Mouse (Mus musculus) limb, embryonic 14.5 days (tissue): Measurements from ENCODE around the gene Hif3a. TPM values are rescaled to one million over a fixed set of nuclear protein-coding genes. Genes with fewer than 3 reads are reported as not detected.
A peak's percentile ranks its signal among the peaks of the same experiment; 100 is the strongest.

Experiments used
- ATAC-seq: fragments of 200-750 bp; cut with Nextera tagmentation; 2 replicates; pipeline ENCODE4 v1.8.0; 2017; ENCODE audit warnings: low read depth, moderate number of reproducible peaks, moderate TSS enrichment; ENCODE audit not compliant: low FRiP score
- DNase-seq: peaks from one replicate; pipeline ENCODE4 v3.0.0-alpha.2; 2015; ENCODE audit warnings: low spot score
- H3K27ac ChIP-seq: fragments of 300-500 bp; sonication (generic); replicated peaks from 2 replicates; pipeline ENCODE4 v1.5.1; 2014; ENCODE audit warnings: low read depth, mild to moderate bottlenecking, low read length, moderate library complexity, mixed read lengths
- H3K27me3 ChIP-seq: fragments of 300-500 bp; sonication (generic); 2 replicates; pipeline ENCODE4 v1.6.1; 2014; ENCODE audit warnings: low read length, mixed read lengths; ENCODE audit not compliant: control insufficient read depth, insufficient read depth
- H3K36me3 ChIP-seq: fragments of 300-500 bp; sonication (generic); 2 replicates; pipeline ENCODE4 v1.6.1; 2014; ENCODE audit warnings: mild to moderate bottlenecking, low read length, moderate library complexity, mixed read lengths; ENCODE audit not compliant: control insufficient read depth, insufficient read depth
- H3K4me1 ChIP-seq: fragments of 300-500 bp; sonication (generic); 2 replicates; pipeline ENCODE4 v1.6.1; 2014; ENCODE audit warnings: antibody characterized with exemption, low read length, mixed read lengths; ENCODE audit not compliant: control insufficient read depth, insufficient read depth
- H3K4me2 ChIP-seq: fragments of 300-500 bp; sonication (generic); replicated peaks from 2 replicates; pipeline ENCODE4 v1.6.1; 2014; ENCODE audit warnings: low read depth, mild to moderate bottlenecking, low read length, moderate library complexity; ENCODE audit not compliant: severe bottlenecking
- H3K4me3 ChIP-seq: fragments of 300-500 bp; sonication (generic); replicated peaks from 2 replicates; pipeline ENCODE4 v1.5.1; 2014; ENCODE audit warnings: low read length
- H3K9ac ChIP-seq: fragments of 300-500 bp; sonication (generic); 2 replicates; pipeline ENCODE4 v1.6.1; 2014; ENCODE audit warnings: mild to moderate bottlenecking, low read depth, low read length, moderate library complexity; ENCODE audit not compliant: severe bottlenecking
- H3K9me3 ChIP-seq: fragments of 300-500 bp; sonication (generic); 2 replicates; pipeline ENCODE4 v1.6.1; 2016; ENCODE audit warnings: low read length; ENCODE audit not compliant: control insufficient read depth
- POLR2A ChIP-seq: fragments of 200-500 bp; IDR thresholded peaks from 2 replicates; pipeline ENCODE4 v1.8.0; 2012; ENCODE audit warnings: inconsistent platforms, mild to moderate bottlenecking, moderate library complexity, borderline replicate concordance; ENCODE audit not compliant: insufficient read depth, insufficient read length; ENCODE audit errors: extremely low read depth
- WGBS: fragments of 180-500 bp; shearing (Covaris S2); extraction: QIAGEN DNeasy Blood & Tissue Kit; methylation state at CpG from one replicate; pipeline ENCODE4 v1.1.7; 2014; 5-methylcytosine and 5-hydroxymethylcytosine counted together
- polyA plus RNA-seq, 2 experiments: library from polyadenylated mRNA; depleted of rRNA in 1 of 2; stranded (reverse) in 1 of 2; unstranded in 1 of 2; fragments of >200 nt; fragmentation: Nextera tagmentation in 1 of 2; extraction: Ambion mirVana in 1 of 2; gene quantifications; 2 replicates each; pipeline versions ENCODE4 v1.2.1 to v1.2.3; 2012 to 2014

Gene Hif3a
- polyA plus RNA-seq, 2 experiments, result 26.6 to 28.2 TPM

GRCm38 (mm10) chr7:17060031-17060781 lies 2.0 kb downstream of the Hif3a start:
- Histone ChIP-seq H3K27me3 (no peaks in the 10 kb centered on the region), H3K4me3 (peak overlapping the region; percentile 63), H3K9ac (peak overlapping the region; percentile 17; the same call in 1 of the 2 replicates), H3K9me3 (no peaks in the 10 kb centered on the region), H3K4me1 (peaks cover 66% of the 10 kb centered on the region), H3K36me3 (peaks cover under 1% of the 10 kb centered on the region; the same call in 1 of the 2 replicates), H3K27ac (peak overlapping the region; percentile 89), H3K4me2 (peak overlapping the region; percentile 77)
- 0 out of 2 replicates have a peak, but pooled peaks have one; percentile 25 for ATAC-seq
- DNase-seq, result peak; percentile 90
- WGBS, result 28% methylated on average over 9 of the region's 9 CpGs
- TF ChIP-seq POLR2A, result no peak

DNA sequence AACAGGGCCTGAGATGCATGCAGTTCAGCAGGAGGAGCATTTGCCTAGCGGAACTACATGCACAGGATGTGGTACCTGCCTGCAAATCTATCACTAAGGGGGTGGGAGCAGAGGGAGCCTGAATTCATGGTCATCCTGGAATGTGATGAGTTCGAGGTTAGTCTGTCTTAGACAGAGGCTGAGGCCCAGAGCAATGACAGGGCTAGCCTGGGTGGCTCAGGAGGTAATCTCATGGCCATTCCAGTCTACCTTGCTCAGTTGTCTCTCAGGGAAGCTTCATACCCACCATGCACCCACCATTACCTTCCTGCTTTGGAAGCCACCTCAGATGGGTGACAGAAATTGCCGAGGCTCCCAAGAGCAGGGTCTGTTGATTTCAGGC lies 2.8 kb downstream of the Hif3a start:
- Histone ChIP-seq H3K4me2 (peak overlapping the region; percentile 77), H3K27ac (peak overlapping the region; percentile 89), H3K9ac (no peak overlapping the region), H3K9me3 (no peaks in the 10 kb centered on the region), H3K27me3 (no peaks in the 10 kb centered on the region), H3K4me3 (peak overlapping the region; percentile 63), H3K4me1 (peaks cover 66% of the 10 kb centered on the region), H3K36me3 (peaks cover 8% of the 10 kb centered on the region)
- TF ChIP-seq POLR2A, result no peak
- ATAC-seq (no peak), DNase-seq (no peak)
- 67% methylated on average over 3 of the region's 3 CpGs for WGBS

- H3K9ac ChIP-seq, result 0 out of 2 replicates have a peak overlapping the region, but pooled peaks have one; percentile 29
- peak overlapping the region; percentile 77 for H3K4me2 ChIP-seq
- no peak for ATAC-seq
- H3K4me1 ChIP-seq, result peaks cover 66% of the 10 kb centered on the region
- H3K27me3 ChIP-seq, result no peaks in the 10 kb centered on the region
- H3K36me3 ChIP-seq, result peaks cover 11% of the 10 kb centered on the region
- peak overlapping the region; percentile 89 for H3K27ac ChIP-seq
- peak overlapping the region; percentile 24 for H3K4me3 ChIP-seq
- no peaks in the 10 kb centered on the region for H3K9me3 ChIP-seq
- DNase-seq, result peak; percentile 41
- 43% methylated on average over 8 of the region's 8 CpGs for WGBS
- no peak for TF ChIP-seq POLR2A
Observed at GRCm38 (mm10) chr7:17058816-17059462, 3.3 kb downstream of the Hif3a start.

- peak overlapping the region; percentile 24 for H3K4me3 ChIP-seq
- TF ChIP-seq POLR2A, result 0 out of 2 replicates have a peak, but pooled peaks have one; percentile 8
- H3K4me2 ChIP-seq, result peak overlapping the region; percentile 77
- ATAC-seq (peak; percentile 72), DNase-seq (peak; percentile 87)
- peak overlapping the region; percentile 89 for H3K27ac ChIP-seq
- H3K9me3 ChIP-seq, result no peaks in the 10 kb centered on the region
- peak overlapping the region; percentile 29; the same call in 1 of the 2 replicates for H3K9ac ChIP-seq
- peaks cover 65% of the 10 kb centered on the region for H3K4me1 ChIP-seq
- H3K36me3 ChIP-seq, result peaks cover 14% of the 10 kb centered on the region
- H3K27me3 ChIP-seq, result no peaks in the 10 kb centered on the region
- WGBS, result 2% methylated on average over 14 of the region's 16 CpGs
Observed at GRCm38 (mm10) chr7:17058071-17058689, 4.0 kb downstream of the Hif3a start.
